Mouse (Mus musculus) cerebellum, postnatal 25 days (tissue): ENCODE measurements at regions not wholly inside any gene's neighbourhood (a gene's known extent, or its start where the extent isn't known, plus 50 kb on each side); places are given as distances from the start of the nearest gene placed in this dataset.

Experiments
- DNase-seq, 2 experiments: peaks; one replicate each; pipeline ENCODE4 v3.0.0; 2021; ENCODE audit warnings: mixed read lengths in 2 of 2

GRCm38 (mm10) chr7:36945024-36945815 is 247.3 kb downstream of the Tshz3 start:
- no peak for DNase-seq

- DNase-seq = no peak
These were observed 251.6 kb downstream of the Tshz3 start for GRCm38 (mm10) chr7:36949511-36949910.

- no peak for DNase-seq
These were observed 257.5 kb downstream of the Tshz3 start for GRCm38 (mm10) chr7:36955376-36955775.

GRCm38 (mm10) chr7:36958255-36958654 is 260.3 kb downstream of the Tshz3 start:
- no peak for DNase-seq

- no peak for DNase-seq
These were observed 273.9 kb downstream of the Tshz3 start for GRCm38 (mm10) chr7:36971772-36972171.

- DNase-seq = no peak
These were observed 275.9 kb downstream of the Tshz3 start for GRCm38 (mm10) chr7:36973654-36974320.

GRCm38 (mm10) chr7:36974573-36974972 is 276.7 kb downstream of the Tshz3 start:
- DNase-seq = peak; percentile 11 to 43

GRCm38 (mm10) chr7:36975475-36975874 is 277.6 kb downstream of the Tshz3 start:
- DNase-seq = peak in 1 of 2 experiments; percentile 10

- no peak for DNase-seq
These were observed 279.9 kb downstream of the Tshz3 start for GRCm38 (mm10) chr7:36977819-36978218.

GRCm38 (mm10) chr7:36989380-36989779 is 291.5 kb downstream of the Tshz3 start:
- no peak for DNase-seq

- DNase-seq = no peak
These were observed 306.7 kb downstream of the Tshz3 start for GRCm38 (mm10) chr7:37004601-37005000.

- no peak for DNase-seq
These were observed 307.8 kb downstream of the Tshz3 start for GRCm38 (mm10) chr7:37005701-37006100.

- DNase-seq = no peak
These were observed 309.0 kb downstream of the Tshz3 start for GRCm38 (mm10) chr7:37006921-37007320.

- DNase-seq = no peak
These were observed 313.3 kb downstream of the Tshz3 start for GRCm38 (mm10) chr7:37011180-37011754.

GRCm38 (mm10) chr7:37020078-37020477 is 322.2 kb downstream of the Tshz3 start:
- no peak for DNase-seq

- DNase-seq = no peak
These were observed 326.6 kb downstream of the Tshz3 start for GRCm38 (mm10) chr7:37024501-37025025.

- DNase-seq = no peak
These were observed 366.9 kb downstream of the Tshz3 start for GRCm38 (mm10) chr7:37064582-37065458.

GRCm38 (mm10) chr7:37077698-37078097 is 379.8 kb downstream of the Tshz3 start:
- DNase-seq = no peak

- DNase-seq = no peak
These were observed 380.2 kb downstream of the Tshz3 start for GRCm38 (mm10) chr7:37078140-37078539.

- no peak for DNase-seq
These were observed 391.8 kb downstream of the Tshz3 start for GRCm38 (mm10) chr7:37089726-37090125.

GRCm38 (mm10) chr7:37092572-37092971 is 394.7 kb downstream of the Tshz3 start:
- DNase-seq = no peak

GRCm38 (mm10) chr7:37093721-37094120 is 395.8 kb downstream of the Tshz3 start:
- peak in 1 of 2 experiments; percentile 3 for DNase-seq

GRCm38 (mm10) chr7:37095839-37096238 is 397.9 kb downstream of the Tshz3 start:
- peak; percentile 7 to 10 for DNase-seq
